Mouse (Mus musculus) urinary bladder, adult 18-20 months (tissue): Measurements from ENCODE around the gene Mef2b.
A peak's percentile ranks its signal among the peaks of the same experiment; 100 is the strongest.

Source experiments
- DNase-seq, 2 experiments: peaks; one replicate each; pipeline ENCODE4 v3.0.0; 2022; ENCODE audit warnings: low spot score in 2 of 2, mixed read lengths in 2 of 2

The Mef2b gene

GRCm38 (mm10) chr8:70134086-70134485, 5.4 kb upstream of the Mef2b start:
- no peak for DNase-seq

GRCm38 (mm10) chr8:70134931-70135330, 4.6 kb upstream of the Mef2b start:
- DNase-seq: no peak

- DNase-seq: no peak
These were observed 2.9 kb upstream of the Mef2b start for GRCm38 (mm10) chr8:70136591-70136990.

GRCm38 (mm10) chr8:70137890-70138289, 1.6 kb upstream of the Mef2b start:
- DNase-seq: no peak

- DNase-seq: no peak
These were observed 470 bp downstream of the Mef2b start for GRCm38 (mm10) chr8:70139981-70140380.

- no peak for DNase-seq
These were observed 8.4 kb downstream of the Mef2b start for GRCm38 (mm10) chr8:70147678-70148607.

GRCm38 (mm10) chr8:70150158-70150557, 10.6 kb downstream of the Mef2b start:
- no peak for DNase-seq

- peak in 1 of 2 experiments; percentile 31 for DNase-seq
These were observed 13.2 kb downstream of the Mef2b start for GRCm38 (mm10) chr8:70152537-70153257.

- no peak for DNase-seq
These were observed 17.8 kb downstream of the Mef2b start for GRCm38 (mm10) chr8:70157240-70157800.

- DNase-seq: peak; percentile 28 to 63
These were observed 18.8 kb downstream of the Mef2b start for GRCm38 (mm10) chr8:70158069-70158853.

- no peak for DNase-seq
These were observed 19.7 kb downstream of the Mef2b start for GRCm38 (mm10) chr8:70159211-70159610.

- DNase-seq: no peak
These were observed 20.5 kb downstream of the Mef2b start for GRCm38 (mm10) chr8:70160015-70160414.

GRCm38 (mm10) chr8:70163316-70163715, 23.8 kb downstream of the Mef2b start:
- no peak for DNase-seq

GRCm38 (mm10) chr8:70166504-70167110, 27.1 kb downstream of the Mef2b start:
- peak in 1 of 2 experiments; percentile 45 for DNase-seq

- DNase-seq: no peak
These were observed 30.6 kb downstream of the Mef2b start for GRCm38 (mm10) chr8:70170116-70170515.

GRCm38 (mm10) chr8:70170748-70171147, 31.2 kb downstream of the Mef2b start:
- no peak for DNase-seq

- DNase-seq: no peak
These were observed 31.7 kb downstream of the Mef2b start for GRCm38 (mm10) chr8:70171240-70171639.

- DNase-seq: peak; percentile 78 to 89
These were observed 32.7 kb downstream of the Mef2b start, which contains the start of gene Tmem161a for GRCm38 (mm10) chr8:70172043-70172681. Gene Tmem161a (plus strand): TSS chr8:70172356.

GRCm38 (mm10) chr8:70173320-70173719, 33.8 kb downstream of the Mef2b start:
- DNase-seq: no peak

- DNase-seq: no peak
These were observed 34.6 kb downstream of the Mef2b start for GRCm38 (mm10) chr8:70174079-70174478.

- DNase-seq: no peak
These were observed 38.7 kb downstream of the Mef2b start for GRCm38 (mm10) chr8:70178231-70178630.
